Mouse (Mus musculus): ENCODE measurements around the gene Ecpas.

GRCm38 (mm10) chr4:58907453-58907852 is 5.1 kb downstream of the Ecpas start:
- TF ChIP-seq CTCF (IDR thresholded peaks at IDR 0.05) (no peak), POLR2A (IDR thresholded peaks at IDR 0.05; ENCODE audit: insufficient read depth, low read depth, low read length) (no peak)

All from heart, adult 2 months (tissue).